Mouse (Mus musculus) G1E (cell line): ENCODE results near the gene Gm10643. TPM values are rescaled to one million over a fixed set of nuclear protein-coding genes. Genes with fewer than 3 reads are reported as not detected.
A peak's percentile ranks its signal among the peaks of the same experiment; 100 is the strongest.

Experiments
- ATAC-seq: 2 replicates; pipeline ENCODE4 v1.8.0; 2016; ENCODE audit warnings: mild to moderate bottlenecking; ENCODE audit not compliant: insufficient number of reproducible peaks, poor library complexity, low FRiP score, severe bottlenecking; ENCODE audit errors: extremely low read depth
- DNase-seq: peaks from one replicate; pipeline ENCODE4 v3.0.0; 2012; ENCODE audit warnings: low spot score
- H3K27me3 ChIP-seq: 2 replicates; pipeline ENCODE4 v1.6.1; 2012; ENCODE audit warnings: mild to moderate bottlenecking, low read length, inconsistent platforms; ENCODE audit not compliant: insufficient read depth
- H3K36me3 ChIP-seq: replicated peaks from 2 replicates; pipeline ENCODE3; 2012; ENCODE audit warnings: mild to moderate bottlenecking, inconsistent platforms
- H3K4me1 ChIP-seq: 2 replicates; pipeline ENCODE4 v1.6.1; 2012; ENCODE audit warnings: low read depth, low read length, inconsistent platforms, mixed read lengths; ENCODE audit not compliant: insufficient read depth
- H3K4me3 ChIP-seq: 2 replicates; pipeline ENCODE4 v1.5.1; 2012; ENCODE audit warnings: low read depth, mild to moderate bottlenecking, inconsistent platforms, low read length, moderate library complexity, mixed read lengths
- H3K9me3 ChIP-seq: replicated peaks from 2 replicates; pipeline ENCODE4 v1.6.1; 2012; ENCODE audit warnings: inconsistent platforms
- CTCF ChIP-seq: IDR thresholded peaks from 2 replicates; pipeline ENCODE4 v1.5.1; 2012; ENCODE audit warnings: low read depth, low read length, inconsistent platforms, mixed read lengths
- GATA1 ChIP-seq: IDR thresholded peaks from 2 replicates; pipeline ENCODE4 v1.6.1; 2012; ENCODE audit warnings: borderline replicate concordance, low read length, inconsistent platforms, mixed read lengths
- GATA2 ChIP-seq: IDR thresholded peaks from 2 replicates; pipeline ENCODE4 v1.6.1; 2012; ENCODE audit warnings: low read depth, low read length, inconsistent platforms, borderline replicate concordance
- POLR2AphosphoS5 ChIP-seq: IDR thresholded peaks from 2 replicates; pipeline ENCODE4 v1.6.1; 2012; ENCODE audit warnings: low read depth, low read length, inconsistent platforms; ENCODE audit not compliant: insufficient replicate concordance
- TAL1 ChIP-seq: conservative IDR thresholded peaks from 2 replicates; pipeline ENCODE4 v1.6.1; 2012; ENCODE audit warnings: low read depth, low read length, inconsistent platforms, mixed read lengths
- polyA plus RNA-seq: library from polyadenylated mRNA; stranded (reverse); fragments of >175 nt; gene quantifications from 2 replicates; pipeline ENCODE4 v1.2.3, GENCODE M21; 2012
- total RNA-seq, 2 experiments: library from RNA; stranded (forward) in 1 of 2; stranded (reverse) in 1 of 2; fragments of 200-1000 nt in 1 of 2; fragments of >200 nt in 1 of 2; fragmentation: Nextera tagmentation in 1 of 2; gene quantifications; 2 replicates each; pipeline ENCODE4 v1.2.3; 2014 to 2017

The Gm10643 gene
- total and polyA plus RNA-seq, 3 experiments = 0.05 to 2.0 (median 1.3) TPM

DNA sequence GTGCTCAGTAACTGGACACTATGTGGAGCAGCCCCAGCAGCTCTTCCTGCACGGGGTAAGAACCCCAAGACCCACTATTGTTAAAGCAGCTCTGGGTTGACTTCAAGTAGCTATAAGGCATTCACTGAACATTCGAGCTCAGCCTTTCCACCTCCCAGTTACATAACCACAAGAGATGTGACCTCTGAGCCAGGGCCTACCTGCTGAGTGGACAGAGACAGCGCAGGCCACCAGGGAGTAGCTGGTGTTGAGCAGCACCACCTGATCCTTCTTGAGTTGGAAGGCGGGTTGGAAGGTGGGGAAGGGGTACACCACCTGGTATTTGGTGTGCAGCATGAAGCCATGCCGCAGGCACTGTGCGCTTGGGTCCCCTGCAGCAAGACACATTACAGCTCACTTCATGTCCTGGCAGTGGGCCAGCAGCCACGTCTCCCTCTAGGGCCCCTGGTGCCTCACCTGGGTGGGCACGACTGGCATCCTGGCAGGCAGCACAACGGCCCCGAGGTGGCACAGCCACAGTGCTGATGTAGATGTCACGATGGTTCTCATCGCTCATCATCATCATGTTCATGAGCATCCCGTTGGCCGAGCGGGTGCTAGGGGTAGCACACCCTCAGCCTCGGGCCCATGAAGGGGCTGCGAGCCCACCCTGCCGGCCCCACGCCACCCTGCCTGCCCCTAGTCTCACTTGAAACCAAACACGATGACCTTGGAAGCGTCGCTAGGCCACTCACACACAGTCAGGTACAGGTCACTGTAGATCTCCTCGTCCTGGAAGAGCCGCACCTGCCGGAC, 36.7 kb upstream of the Gm10643 start:
- Histone ChIP-seq H3K27me3 (no peaks in the 10 kb centered on the region), H3K4me3 (peak overlapping the region; percentile 18), H3K9me3 (no peaks in the 10 kb centered on the region), H3K4me1 (peaks cover 38% of the 10 kb centered on the region), H3K36me3 (peaks cover 63% of the 10 kb centered on the region)
- TF ChIP-seq POLR2AphosphoS5 (no peak), CTCF (no peak)
- ATAC-seq = no peak
- DNase-seq = no peak

GRCm38 (mm10) chr8:84098376-84098775, 33.4 kb upstream of the Gm10643 start:
- TF ChIP-seq POLR2AphosphoS5 (no peak), GATA2 (no peak), GATA1 (no peak), TAL1 (no peak), CTCF (no peak)
- Histone ChIP-seq H3K4me1 (peaks cover 24% of the 10 kb centered on the region), H3K4me3 (no peak overlapping the region), H3K36me3 (peaks cover 94% of the 10 kb centered on the region), H3K9me3 (no peaks in the 10 kb centered on the region), H3K27me3 (no peaks in the 10 kb centered on the region)
- ATAC-seq = no peak
- no peak for DNase-seq

DNA sequence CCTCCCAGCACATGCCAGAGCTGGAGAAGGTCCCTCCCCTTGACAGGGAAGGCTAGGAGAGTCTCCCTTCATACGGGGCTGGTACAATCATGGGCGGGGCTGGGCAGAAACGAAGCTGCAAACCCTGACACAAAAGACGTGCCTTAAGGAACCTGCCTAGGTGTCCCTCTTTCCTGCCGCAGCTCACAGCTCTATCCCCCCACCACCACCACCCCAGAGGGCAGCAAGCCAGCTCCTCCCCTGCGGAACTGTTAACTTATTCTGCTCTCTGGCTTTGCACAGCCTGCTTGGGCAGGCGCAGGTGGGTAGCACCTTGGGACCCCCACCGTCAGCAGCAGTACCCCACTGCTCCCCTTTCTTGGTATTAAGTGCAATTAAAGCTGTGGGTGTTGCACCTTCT, 31.1 kb upstream of the Gm10643 start:
- Histone ChIP-seq H3K27me3 (no peaks in the 10 kb centered on the region), H3K36me3 (peaks cover 93% of the 10 kb centered on the region), H3K9me3 (no peaks in the 10 kb centered on the region), H3K4me1 (peaks cover 5% of the 10 kb centered on the region; the same call in 1 of the 2 replicates), H3K4me3 (no peak overlapping the region)
- TF ChIP-seq GATA1 (no peak), TAL1 (no peak), CTCF (no peak), POLR2AphosphoS5 (no peak), GATA2 (no peak)
- ATAC-seq (no peak), DNase-seq (no peak)

- Histone ChIP-seq H3K4me3 (no peak overlapping the region), H3K9me3 (no peaks in the 10 kb centered on the region), H3K27me3 (no peaks in the 10 kb centered on the region), H3K36me3 (peaks cover 94% of the 10 kb centered on the region), H3K4me1 (no peaks in the 10 kb centered on the region)
- ATAC-seq = no peak
- DNase-seq = no peak
- TF ChIP-seq GATA2 = no peak
- no peak for TF ChIP-seq TAL1
- TF ChIP-seq CTCF = no peak
- no peak for TF ChIP-seq POLR2AphosphoS5
- TF ChIP-seq GATA1 = no peak
Measured at GRCm38 (mm10) chr8:84090585-84090984, 25.6 kb upstream of the Gm10643 start.

GRCm38 (mm10) chr8:84089277-84089676, 24.3 kb upstream of the Gm10643 start:
- Histone ChIP-seq H3K4me1 (no peaks in the 10 kb centered on the region), H3K27me3 (no peaks in the 10 kb centered on the region), H3K4me3 (no peak overlapping the region), H3K36me3 (peaks cover 95% of the 10 kb centered on the region), H3K9me3 (no peaks in the 10 kb centered on the region)
- no peak for DNase-seq
- ATAC-seq = no peak
- TF ChIP-seq GATA1 (no peak), TAL1 (no peak), GATA2 (no peak), POLR2AphosphoS5 (no peak), CTCF (no peak)

DNA sequence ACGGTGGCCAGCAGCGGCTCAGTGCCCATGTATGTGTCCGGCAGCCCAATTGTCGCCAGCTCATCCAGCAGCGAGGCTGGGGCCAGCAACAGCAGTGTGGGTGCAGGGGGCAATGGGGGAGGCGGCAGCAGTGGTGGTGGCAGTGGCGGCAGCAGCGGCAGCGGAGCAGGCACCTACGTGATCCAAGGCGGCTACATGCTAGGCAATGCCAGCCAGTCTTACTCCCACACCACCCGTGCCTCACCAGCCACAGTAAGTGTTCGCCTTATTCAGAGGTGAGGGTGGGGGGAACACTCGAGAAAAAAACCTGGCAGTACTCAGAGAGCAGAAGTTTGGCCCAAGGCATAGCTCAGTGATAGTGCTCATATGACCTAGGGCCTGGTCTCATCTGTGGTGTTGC, 22.9 kb upstream of the Gm10643 start:
- H3K4me1 ChIP-seq = no peaks in the 10 kb centered on the region
- H3K9me3 ChIP-seq = no peaks in the 10 kb centered on the region
- no peaks in the 10 kb centered on the region for H3K27me3 ChIP-seq
- DNase-seq (no peak), ATAC-seq (no peak)
- peaks cover 96% of the 10 kb centered on the region for H3K36me3 ChIP-seq
- H3K4me3 ChIP-seq = peak overlapping the region; percentile 17; the same call in 1 of the 2 replicates
- TF ChIP-seq GATA2 (no peak), GATA1 (no peak)

DNA sequence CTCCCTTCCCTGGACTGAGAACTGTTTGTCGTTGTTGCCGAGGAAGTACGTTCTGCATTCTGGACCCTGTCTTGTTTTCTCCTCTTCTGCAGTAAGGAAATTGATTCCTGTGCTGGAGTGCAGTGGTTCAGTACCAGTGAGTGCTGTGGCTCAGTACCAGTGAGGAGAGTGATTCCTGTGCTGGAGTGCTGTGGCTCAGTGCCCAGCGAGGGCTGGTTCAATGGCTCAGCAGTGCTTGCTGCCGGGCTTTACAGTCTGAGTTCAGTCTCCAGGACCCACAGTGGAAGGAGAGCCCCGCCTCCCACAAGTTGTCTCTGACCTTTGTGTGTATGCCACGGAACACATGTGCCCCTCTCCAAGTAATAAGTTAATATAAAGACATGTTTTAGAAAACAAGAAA, 22.2 kb upstream of the Gm10643 start:
- Histone ChIP-seq H3K36me3 (peaks cover 96% of the 10 kb centered on the region), H3K4me1 (no peaks in the 10 kb centered on the region), H3K27me3 (no peaks in the 10 kb centered on the region), H3K4me3 (no peak overlapping the region), H3K9me3 (no peaks in the 10 kb centered on the region)
- TF ChIP-seq GATA1 (no peak), CTCF (no peak), TAL1 (no peak), GATA2 (no peak), POLR2AphosphoS5 (no peak)
- DNase-seq (no peak), ATAC-seq (no peak)
